Mouse (Mus musculus) megakaryocyte, embryonic 14.5 days (primary cell): ENCODE results near the gene Eml3.

Experiments
- FLI1 ChIP-seq: IDR thresholded peaks from 2 replicates; pipeline ENCODE4 v1.6.1; 2012; ENCODE audit warnings: low read length, inconsistent platforms, mixed read lengths
- GATA1 ChIP-seq: IDR thresholded peaks from 3 replicates; pipeline ENCODE4 v1.6.1; 2012; ENCODE audit warnings: mixed read lengths, low read length, inconsistent platforms, borderline replicate concordance

DNA sequence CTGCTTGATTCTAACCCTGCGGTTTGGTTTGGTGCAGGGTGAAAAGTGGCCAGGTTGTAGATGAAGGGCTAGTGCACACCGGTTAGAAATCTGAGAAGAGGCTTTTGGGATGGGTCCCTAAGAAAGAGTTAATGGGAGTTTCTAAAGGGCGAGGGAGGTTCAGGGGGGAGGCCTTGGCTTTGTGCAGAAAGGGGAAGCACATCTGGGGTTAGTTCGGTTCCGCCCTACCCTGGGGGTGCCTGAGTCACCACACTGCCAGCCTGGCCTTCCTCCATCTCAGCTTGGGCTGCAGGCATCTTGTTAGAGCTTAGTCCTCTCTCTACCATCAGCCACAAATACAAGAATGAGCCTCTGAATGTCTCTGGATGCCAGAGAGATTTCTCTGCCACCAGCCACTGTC lies 51.4 kb downstream of the Eml3 start:
- TF ChIP-seq GATA1 (no peak), FLI1 (no peak)
